Mouse (Mus musculus) embryonic facial prominence, embryonic 10.5 days (tissue): ENCODE measurements around the gene Ltb4r2. TPM values are rescaled to one million over a fixed set of nuclear protein-coding genes. Genes with fewer than 3 reads are reported as not detected.

Experiments used
- DNase-seq: peaks from one replicate; pipeline ENCODE4 v3.0.0-alpha.2; 2017; ENCODE audit warnings: low spot score
- H3K27ac ChIP-seq: fragments of 300-500 bp; sonication (generic); replicated peaks from 2 replicates; pipeline ENCODE4 v1.5.1; 2016; ENCODE audit warnings: mild to moderate bottlenecking
- H3K27me3 ChIP-seq: fragments of 300-500 bp; sonication (generic); replicated peaks from 2 replicates; pipeline ENCODE4 v1.6.1; 2016; ENCODE audit warnings: low read depth, mild to moderate bottlenecking; ENCODE audit not compliant: poor library complexity, severe bottlenecking
- H3K36me3 ChIP-seq: fragments of 300-500 bp; sonication (generic); replicated peaks from 2 replicates; pipeline ENCODE4 v1.6.1; 2016; ENCODE audit warnings: mild to moderate bottlenecking, moderate library complexity
- H3K4me1 ChIP-seq: fragments of 300-500 bp; sonication (generic); 2 replicates; pipeline ENCODE4 v1.6.1; 2016
- H3K4me3 ChIP-seq: fragments of 300-500 bp; sonication (generic); 2 replicates; pipeline ENCODE4 v1.5.1; 2016; ENCODE audit warnings: mild to moderate bottlenecking, moderate library complexity
- H3K9me3 ChIP-seq: fragments of 300-500 bp; sonication (generic); 2 replicates; pipeline ENCODE4 v1.6.1; 2016; ENCODE audit warnings: mild to moderate bottlenecking
- WGBS: fragments of 180-500 bp; shearing (Covaris S2); methylation state at CpG from one replicate; pipeline ENCODE4 v1.1.7; 2016; 5-methylcytosine and 5-hydroxymethylcytosine counted together
- polyA plus RNA-seq: library from polyadenylated mRNA; unstranded; fragments of >200 nt; fragmentation: Nextera tagmentation; extraction: Ambion mirVana; gene quantifications from 2 replicates; pipeline ENCODE4 v1.2.1, GENCODE M21; 2016

Gene Ltb4r2
- polyA plus RNA-seq, 1 experiment from 2014 or later: 0.39 TPM

- Histone ChIP-seq H3K4me3 (no peak overlapping the region), H3K27ac (no peak overlapping the region), H3K4me1 (peaks cover 17% of the 10 kb centered on the region), H3K27me3 (no peaks in the 10 kb centered on the region), H3K36me3 (peaks cover 18% of the 10 kb centered on the region), H3K9me3 (no peaks in the 10 kb centered on the region)
- 92% methylated on average over 7 of the region's 7 CpGs for WGBS
- no peak for DNase-seq
Measured at GRCm38 (mm10) chr14:55723433-55723832, 37.8 kb upstream of the Ltb4r2 start.

- no peak for DNase-seq
- Histone ChIP-seq H3K36me3 (peaks cover 8% of the 10 kb centered on the region), H3K27me3 (no peaks in the 10 kb centered on the region), H3K4me3 (no peak overlapping the region), H3K9me3 (no peaks in the 10 kb centered on the region), H3K27ac (no peak overlapping the region), H3K4me1 (peaks cover 17% of the 10 kb centered on the region)
- 72% methylated on average over 8 of the region's 8 CpGs for WGBS
Measured at GRCm38 (mm10) chr14:55724411-55724871, 36.8 kb upstream of the Ltb4r2 start.

GRCm38 (mm10) chr14:55726261-55726660 lies 35.0 kb upstream of the Ltb4r2 start:
- no peak for DNase-seq
- Histone ChIP-seq H3K36me3 (no peaks in the 10 kb centered on the region), H3K9me3 (no peaks in the 10 kb centered on the region), H3K4me1 (peaks cover 10% of the 10 kb centered on the region), H3K27ac (no peak overlapping the region), H3K27me3 (0 out of 2 replicates have a peak, but pooled peaks cover 3% of the 10 kb centered on the region), H3K4me3 (no peak overlapping the region)

GRCm38 (mm10) chr14:55727889-55728685 lies 33.1 kb upstream of the Ltb4r2 start:
- DNase-seq: no peak
- WGBS: 74% methylated on average over 8 of the region's 8 CpGs
- H3K4me1 ChIP-seq: no peaks in the 10 kb centered on the region
- H3K9me3 ChIP-seq: no peaks in the 10 kb centered on the region
- H3K4me3 ChIP-seq: no peak overlapping the region
- no peaks in the 10 kb centered on the region for H3K36me3 ChIP-seq
- H3K27me3 ChIP-seq: 0 out of 2 replicates have a peak, but pooled peaks cover 3% of the 10 kb centered on the region
- H3K27ac ChIP-seq: no peak overlapping the region

- H3K4me3 ChIP-seq: no peak overlapping the region
Measured at GRCm38 (mm10) chr14:55730116-55730515, 31.1 kb upstream of the Ltb4r2 start.

GRCm38 (mm10) chr14:55730531-55731032 lies 30.6 kb upstream of the Ltb4r2 start:
- Histone ChIP-seq H3K4me3 (no peak overlapping the region), H3K27ac (no peak overlapping the region), H3K9me3 (no peaks in the 10 kb centered on the region), H3K4me1 (no peaks in the 10 kb centered on the region), H3K27me3 (0 out of 2 replicates have a peak, but pooled peaks cover 3% of the 10 kb centered on the region), H3K36me3 (no peaks in the 10 kb centered on the region)
- DNase-seq: no peak
- WGBS: 88% methylated on average over 7 of the region's 7 CpGs

More at GRCm38 (mm10) chr14:55730116-55730515, 31.1 kb upstream of the Ltb4r2 start:
- Histone ChIP-seq H3K27ac (no peak overlapping the region), H3K4me1 (no peaks in the 10 kb centered on the region), H3K27me3 (0 out of 2 replicates have a peak, but pooled peaks cover 3% of the 10 kb centered on the region), H3K36me3 (no peaks in the 10 kb centered on the region), H3K9me3 (no peaks in the 10 kb centered on the region)
- 78% methylated on average over 7 of the region's 7 CpGs for WGBS
- no peak for DNase-seq

- WGBS: 80% methylated on average over 10 of the region's 10 CpGs
- H3K9me3 ChIP-seq: no peaks in the 10 kb centered on the region
- no peak for DNase-seq
- H3K4me1 ChIP-seq: no peaks in the 10 kb centered on the region
- 0 out of 2 replicates have a peak, but pooled peaks cover 3% of the 10 kb centered on the region for H3K27me3 ChIP-seq
- H3K36me3 ChIP-seq: peaks cover 9% of the 10 kb centered on the region
- no peak overlapping the region for H3K27ac ChIP-seq
- no peak overlapping the region for H3K4me3 ChIP-seq
Measured at GRCm38 (mm10) chr14:55733889-55734288, 27.3 kb upstream of the Ltb4r2 start.

GRCm38 (mm10) chr14:55734869-55735268 lies 26.4 kb upstream of the Ltb4r2 start:
- H3K4me3 ChIP-seq: no peak overlapping the region
- peaks cover 18% of the 10 kb centered on the region for H3K36me3 ChIP-seq
- H3K4me1 ChIP-seq: no peaks in the 10 kb centered on the region
- DNase-seq: no peak
- H3K27me3 ChIP-seq: 0 out of 2 replicates have a peak, but pooled peaks cover 3% of the 10 kb centered on the region
- WGBS: 78% methylated on average over 7 of the region's 7 CpGs
- H3K9me3 ChIP-seq: no peaks in the 10 kb centered on the region
- no peak overlapping the region for H3K27ac ChIP-seq

GRCm38 (mm10) chr14:55735334-55735733 lies 25.9 kb upstream of the Ltb4r2 start:
- Histone ChIP-seq H3K4me1 (no peaks in the 10 kb centered on the region), H3K4me3 (no peak overlapping the region), H3K27me3 (0 out of 2 replicates have a peak, but pooled peaks cover 3% of the 10 kb centered on the region), H3K27ac (no peak overlapping the region), H3K36me3 (peaks cover 23% of the 10 kb centered on the region), H3K9me3 (no peaks in the 10 kb centered on the region)
- DNase-seq: no peak
- WGBS: 79% methylated on average over 3 of the region's 3 CpGs

GRCm38 (mm10) chr14:55735758-55736157 lies 25.5 kb upstream of the Ltb4r2 start:
- Histone ChIP-seq H3K4me3 (no peak overlapping the region), H3K27me3 (0 out of 2 replicates have a peak, but pooled peaks cover 2% of the 10 kb centered on the region), H3K27ac (no peak overlapping the region), H3K9me3 (no peaks in the 10 kb centered on the region), H3K36me3 (peaks cover 27% of the 10 kb centered on the region), H3K4me1 (no peaks in the 10 kb centered on the region)
- DNase-seq: no peak
- 89% methylated on average over 4 of the region's 4 CpGs for WGBS

GRCm38 (mm10) chr14:55737086-55737687 lies 24.0 kb upstream of the Ltb4r2 start:
- WGBS: 88% methylated on average over 9 of the region's 9 CpGs

GRCm38 (mm10) chr14:55743711-55744110 lies 17.5 kb upstream of the Ltb4r2 start:
- H3K36me3 ChIP-seq: peaks cover 47% of the 10 kb centered on the region
- 22% methylated on average over 10 of the region's 10 CpGs for WGBS
- peak overlapping the region; percentile 32; the same call in 1 of the 2 replicates for H3K4me3 ChIP-seq
- no peaks in the 10 kb centered on the region for H3K9me3 ChIP-seq
- peaks cover 35% of the 10 kb centered on the region for H3K4me1 ChIP-seq
- H3K27me3 ChIP-seq: no peaks in the 10 kb centered on the region
- no peak overlapping the region for H3K27ac ChIP-seq
- DNase-seq: peak; percentile 86

More at GRCm38 (mm10) chr14:55737086-55737687, 24.0 kb upstream of the Ltb4r2 start:
- no peak overlapping the region for H3K27ac ChIP-seq
- H3K4me3 ChIP-seq: no peak overlapping the region
- no peaks in the 10 kb centered on the region for H3K27me3 ChIP-seq
- DNase-seq: no peak
- H3K4me1 ChIP-seq: no peaks in the 10 kb centered on the region
- peaks cover 34% of the 10 kb centered on the region for H3K36me3 ChIP-seq
- H3K9me3 ChIP-seq: no peaks in the 10 kb centered on the region
